Comparison of ENCODE assay signal across 11 mouse cellular contexts in genomic region chr2:102882597-102883272, GRCm38 (mm10). TPM values are rescaled to one million over a fixed set of nuclear protein-coding genes. Genes with fewer than 3 reads are reported as not detected.
DNase-seq lines count a peak whose midpoint lies in the region; ATAC-seq and TF ChIP-seq lines count a peak whose summit lies in the region.
"Had no signal": no experiment of that assay in that cellular context is flagged by ENCODE, and none has a peak within 500 bp of the region (broad histone marks: within the 10 kb centered on the region; RNA-seq: fewer than 3 reads in every experiment).

No protein-coding gene starts in this region.

- no peaks in the 10 kb centered on the region for H3K4me1 ChIP-seq in kidney, embryonic 15.5 days
- H3K4me1 ChIP-seq in kidney, adult 2 months (ENCODE audit: control insufficient read depth, insufficient read depth, low read length): no peaks in the 10 kb centered on the region
- H3K4me1 ChIP-seq in embryonic facial prominence, embryonic 13.5 days: peaks cover 28% of the 10 kb centered on the region
- peaks cover 32% of the 10 kb centered on the region for H3K4me1 ChIP-seq in heart, embryonic 16.5 days (ENCODE audit: control insufficient read depth, insufficient read depth, low read length)

- no peaks in the 10 kb centered on the region for H3K36me3 ChIP-seq in kidney, embryonic 15.5 days
- no peaks in the 10 kb centered on the region for H3K36me3 ChIP-seq in kidney, adult 2 months (ENCODE audit: control insufficient read depth, insufficient read depth, low read length)
- no peaks in the 10 kb centered on the region for H3K36me3 ChIP-seq in embryonic facial prominence, embryonic 13.5 days
- H3K36me3 ChIP-seq in heart, embryonic 16.5 days (ENCODE audit: control insufficient read depth, insufficient read depth): no peaks in the 10 kb centered on the region
- H3K36me3 ChIP-seq: liver, embryonic 15.5 days had no signal

- H3K27me3 ChIP-seq in kidney, embryonic 15.5 days: no peaks in the 10 kb centered on the region
- no peaks in the 10 kb centered on the region for H3K27me3 ChIP-seq in kidney, adult 2 months (replicated peaks; ENCODE audit: control insufficient read depth, insufficient read depth, low read length)
- no peaks in the 10 kb centered on the region for H3K27me3 ChIP-seq in embryonic facial prominence, embryonic 13.5 days
- H3K27me3 ChIP-seq in heart, embryonic 16.5 days (ENCODE audit: control insufficient read depth, insufficient read depth, low read length): no peaks in the 10 kb centered on the region
- H3K27me3 ChIP-seq: liver, embryonic 15.5 days had no signal

- 0 out of 2 replicates have a peak overlapping the region, but pooled peaks have one; percentile 30 for H3K27ac ChIP-seq in kidney, embryonic 15.5 days
- no peak overlapping the region for H3K27ac ChIP-seq in kidney, adult 2 months (ENCODE audit: insufficient read depth, low read depth, low read length)
- peak overlapping the region; percentile 83 for H3K27ac ChIP-seq in embryonic facial prominence, embryonic 13.5 days
- H3K27ac ChIP-seq in heart, embryonic 16.5 days (ENCODE audit: low read length): peak overlapping the region; percentile 69
- H3K27ac ChIP-seq: liver, embryonic 15.5 days had no signal

- TF ChIP-seq POLR2A in kidney, adult 2 months (IDR thresholded peaks at IDR 0.05; ENCODE audit: low read depth, low read length): no peak

- 56% methylated on average over 6 of the region's 6 CpGs for WGBS in kidney, embryonic 15.5 days
- 56% methylated on average over 6 of the region's 6 CpGs for WGBS in kidney, adult 2 months
- WGBS in embryonic facial prominence, embryonic 13.5 days: 40% methylated on average over 6 of the region's 6 CpGs
- 21% methylated on average over 6 of the region's 6 CpGs for WGBS in heart, embryonic 16.5 days

- no peak for DNase-seq in kidney, adult 2 months
- peak; percentile 38 for DNase-seq in lung, postnatal 14 days
- DNase-seq in testis, postnatal 10 days (ENCODE audit: low spot score): no peak
- no peak for DNase-seq in thymus, postnatal 14 days
- no peak for DNase-seq in spleen, postnatal 4 days (ENCODE audit: low spot score in 2 of 2)
- DNase-seq: cerebellum, adult 8-10 months; thymus, postnatal 4 days had no signal

- no peak overlapping the region for H3K4me3 ChIP-seq in kidney, embryonic 15.5 days (replicated peaks)
- H3K4me3 ChIP-seq in kidney, adult 2 months (ENCODE audit: insufficient read depth, low read depth, low read length): no peak overlapping the region
- H3K4me3 ChIP-seq in embryonic facial prominence, embryonic 13.5 days: no peak overlapping the region
- no peak overlapping the region for H3K4me3 ChIP-seq in heart, embryonic 16.5 days (ENCODE audit: low read length)
- H3K4me3 ChIP-seq: liver, embryonic 15.5 days had no signal

- no peaks in the 10 kb centered on the region for H3K9me3 ChIP-seq in kidney, embryonic 15.5 days (replicated peaks)
- no peaks in the 10 kb centered on the region for H3K9me3 ChIP-seq in embryonic facial prominence, embryonic 13.5 days
- no peaks in the 10 kb centered on the region for H3K9me3 ChIP-seq in heart, embryonic 16.5 days (replicated peaks; ENCODE audit: control insufficient read depth, low read length)
- H3K9me3 ChIP-seq: liver, embryonic 15.5 days had no signal

- no peak overlapping the region for H3K9ac ChIP-seq in kidney, embryonic 15.5 days
- no peak overlapping the region for H3K9ac ChIP-seq in embryonic facial prominence, embryonic 13.5 days
- no peak overlapping the region for H3K9ac ChIP-seq in heart, embryonic 16.5 days (ENCODE audit: low read length)
- H3K9ac ChIP-seq: liver, embryonic 15.5 days had no signal

- no peak for TF ChIP-seq CTCF in kidney, adult 2 months (conservative IDR thresholded peaks at IDR 0.05; ENCODE audit: insufficient read depth, insufficient read length, low read depth, low read length)

- H3K4me2 ChIP-seq in kidney, embryonic 15.5 days: no peak overlapping the region
- H3K4me2 ChIP-seq in embryonic facial prominence, embryonic 13.5 days: no peak overlapping the region
- H3K4me2 ChIP-seq in heart, embryonic 16.5 days (ENCODE audit: low read depth, low read length): no peak overlapping the region
- H3K4me2 ChIP-seq: liver, embryonic 15.5 days had no signal

- ATAC-seq in kidney, embryonic 15.5 days (replicated peaks; ENCODE audit: low FRiP score): no peak
- ATAC-seq in embryonic facial prominence, embryonic 13.5 days (ENCODE audit: insufficient number of reproducible peaks, insufficient read depth, low FRiP score, low TSS enrichment, low read depth): no peak
- 0 out of 2 replicates have a peak, but pooled peaks have one; percentile 24 for ATAC-seq in heart, embryonic 16.5 days (replicated peaks; ENCODE audit: extremely low read depth, insufficient read depth, low FRiP score)

RNA-seq across cellular contexts. Expression of gene Cd44, which starts 18.7 kb away (rescaled TPM):
- polyA plus RNA-seq in kidney, embryonic 15.5 days (2015; fragmentation: Nextera tagmentation; extraction: Ambion mirVana): 5.3 and 5.5 TPM in 2 replicates
- polyA plus RNA-seq in kidney, adult 2 months (2012; rRNA removed): 1.8 and 3.3 TPM in 2 replicates
- polyA plus RNA-seq in embryonic facial prominence, embryonic 13.5 days (2015; fragmentation: Nextera tagmentation; extraction: Ambion mirVana): 22.7 and 25.5 TPM in 2 replicates
- polyA plus RNA-seq in heart, embryonic 16.5 days (2015; fragmentation: Nextera tagmentation; extraction: Ambion mirVana): 17.3 and 19.1 TPM in 2 replicates
